Mouse (Mus musculus) kidney, adult 8-10 months (tissue): ENCODE measurements around the gene Mknk2.

ENCODE experiments used
- DNase-seq, 2 experiments: peaks; one replicate each; pipeline ENCODE4 v3.0.0; 2022

Gene Mknk2

GRCm38 (mm10) chr10:80677942-80678436 lies at the start of gene Mknk2:
Gene Mknk2, minus strand, starts transcription at chr10:80678112.
- DNase-seq = peak; percentile 96 to 98

- no peak for DNase-seq
Observed at GRCm38 (mm10) chr10:80717281-80717680, 39.4 kb upstream of the Mknk2 start.

GRCm38 (mm10) chr10:80710834-80711233 lies 32.9 kb upstream of the Mknk2 start:
- DNase-seq = no peak

DNA sequence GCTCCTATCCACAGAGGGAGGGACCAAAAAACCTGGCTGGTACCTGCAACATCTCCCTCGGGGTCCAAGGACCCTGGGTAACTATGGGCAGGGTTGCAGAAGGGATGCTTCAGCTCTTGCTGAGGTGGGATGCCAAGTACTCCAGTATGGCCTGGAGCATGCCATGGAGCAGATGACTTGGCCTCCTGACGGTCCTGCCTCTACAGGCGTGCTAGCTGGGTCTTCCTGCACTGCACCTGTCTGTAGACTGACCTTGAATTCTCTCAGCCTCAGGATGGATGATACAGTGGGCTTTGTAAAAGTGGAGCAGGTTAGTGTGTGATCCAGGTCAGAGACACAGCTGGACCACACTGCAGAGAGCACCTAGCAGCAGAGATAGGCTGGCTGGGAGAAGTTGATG lies 27.6 kb upstream of the Mknk2 start:
- no peak for DNase-seq

DNA sequence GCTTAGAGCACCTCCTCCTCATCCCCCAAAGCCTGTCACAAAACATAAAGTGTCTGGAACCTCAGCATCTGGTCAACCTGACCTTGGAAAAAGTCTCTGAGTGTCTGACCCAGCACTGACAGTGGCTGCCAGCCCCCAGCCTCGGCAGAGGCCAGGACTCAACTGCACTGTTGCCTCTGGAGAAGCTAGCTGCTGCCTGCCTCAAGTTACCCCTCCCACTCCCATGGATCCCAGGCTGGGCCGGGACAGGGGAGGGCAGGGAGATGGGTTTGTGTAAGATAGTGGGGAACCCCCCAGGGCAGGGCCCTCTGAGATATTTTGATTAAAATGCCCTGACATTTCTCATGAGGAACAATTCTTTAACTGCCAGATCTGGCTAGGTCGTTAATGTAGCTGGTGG lies 27.1 kb upstream of the Mknk2 start:
- DNase-seq = no peak

DNA sequence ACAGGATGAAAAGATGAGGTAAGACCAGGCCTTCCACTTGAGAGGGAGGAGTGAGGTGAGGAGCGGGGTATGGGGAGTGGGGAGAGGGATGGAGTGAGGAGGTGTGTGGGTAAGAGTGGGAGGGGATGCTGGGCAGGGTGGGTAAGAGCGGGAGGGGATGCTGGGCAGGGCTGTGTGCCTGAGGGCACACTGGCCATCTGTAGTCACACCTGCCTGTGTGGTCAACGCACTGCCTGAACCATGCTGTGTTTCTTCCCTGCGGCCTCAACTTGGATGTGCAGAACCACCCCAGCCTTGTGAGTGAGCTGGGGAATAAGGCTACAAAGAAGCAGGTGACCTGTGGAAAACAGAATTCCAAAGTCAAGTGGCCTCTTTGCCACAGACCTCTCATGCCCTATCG lies 26.5 kb upstream of the Mknk2 start:
- DNase-seq = no peak

- no peak for DNase-seq
Observed at GRCm38 (mm10) chr10:80703643-80704042, 25.7 kb upstream of the Mknk2 start.

GRCm38 (mm10) chr10:80702536-80703390 lies 24.9 kb upstream of the Mknk2 start:
- DNase-seq = peak; percentile 97

DNA sequence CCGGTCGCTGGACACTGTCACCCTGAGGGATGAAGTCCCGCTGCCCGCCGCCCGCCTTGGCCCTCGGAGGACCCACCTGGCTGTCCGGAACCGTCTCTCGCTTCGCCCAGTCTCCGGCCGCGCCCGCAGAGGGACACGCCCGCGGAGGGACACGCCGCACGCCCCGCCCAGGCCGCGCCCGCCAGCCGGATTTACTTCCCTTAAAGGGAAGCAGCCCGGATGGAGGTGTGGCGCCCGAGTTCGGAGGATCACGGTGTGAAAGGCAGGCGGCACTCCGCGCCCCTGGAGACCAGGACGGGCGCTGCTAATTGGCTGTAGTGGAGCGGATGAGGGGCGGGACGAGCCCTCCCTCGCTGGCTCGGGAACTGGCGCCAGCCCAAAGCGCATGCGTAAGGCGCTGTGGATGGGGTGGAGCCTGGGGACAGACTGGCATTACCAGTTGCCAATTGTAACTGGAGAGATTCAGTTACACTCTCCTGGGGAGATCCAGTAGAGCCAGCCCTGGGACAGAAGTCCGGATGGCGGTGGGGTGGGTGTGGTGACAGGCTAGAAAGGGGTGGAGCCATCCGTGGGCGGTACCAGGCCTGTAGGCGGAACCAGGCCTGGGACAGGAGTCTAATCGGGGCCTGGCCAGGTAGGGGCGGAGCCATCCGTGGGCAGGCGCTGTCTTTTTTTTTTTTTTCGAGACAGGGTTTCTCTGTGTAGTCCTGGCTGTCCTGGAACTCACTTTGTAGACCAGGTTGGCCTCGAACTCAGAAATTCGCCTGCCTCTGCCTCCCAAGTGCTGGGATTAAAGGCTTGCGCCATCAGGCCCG lies 24.0 kb upstream of the Mknk2 start, which contains the start of the genes Mob3a and Izumo4:
Mob3a (minus strand) TSS at position 257 of the 815 bp plus-strand sequence.
Izumo4 (plus strand) TSS at position 464 of the 815 bp plus-strand sequence.
- peak; percentile 99 to 100 for DNase-seq

DNA sequence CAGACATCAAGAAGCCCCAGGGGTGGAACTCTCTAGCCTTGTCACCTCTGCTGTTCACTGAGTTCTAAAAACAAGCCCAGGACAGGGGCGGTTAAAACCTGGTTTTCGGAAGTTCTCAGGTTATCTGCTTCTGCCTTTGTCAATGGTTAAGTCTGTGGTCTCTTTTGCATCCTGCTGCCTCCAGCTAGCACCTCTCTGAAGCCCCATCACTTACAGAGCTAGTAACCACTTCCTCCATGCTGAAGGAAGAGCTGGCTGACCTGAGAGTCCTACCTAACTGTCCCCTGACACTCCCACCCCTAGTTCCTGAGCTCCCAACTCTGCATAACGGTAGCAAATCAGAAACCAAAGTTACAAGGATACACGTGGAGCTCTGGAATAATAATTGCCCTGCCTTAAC lies 22.8 kb upstream of the Mknk2 start:
- no peak for DNase-seq

DNA sequence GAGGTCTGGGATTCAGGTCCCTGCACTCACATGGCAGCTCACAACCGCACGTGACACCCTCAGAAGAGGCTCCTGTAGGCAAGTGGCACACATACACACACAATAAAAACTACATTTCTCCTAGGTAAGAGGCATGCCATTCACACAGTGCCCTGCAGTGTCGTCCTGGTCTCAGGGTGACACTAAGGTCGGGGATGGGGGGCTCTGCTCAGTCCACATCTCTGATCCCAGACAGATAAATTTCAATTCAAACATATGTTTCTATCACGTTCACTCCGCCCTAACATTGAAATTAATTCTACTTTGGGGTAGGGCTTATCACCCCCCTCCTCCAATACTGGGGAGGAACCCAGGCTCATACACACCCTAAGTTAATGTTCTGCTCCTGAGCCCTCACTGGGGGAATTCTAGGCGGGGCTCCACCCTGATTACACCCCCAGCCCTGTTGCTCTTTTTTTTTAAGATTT lies 22.2 kb upstream of the Mknk2 start:
- no peak for DNase-seq

GRCm38 (mm10) chr10:80698605-80699004 lies 20.7 kb upstream of the Mknk2 start:
- no peak for DNase-seq

- DNase-seq = no peak
Observed at GRCm38 (mm10) chr10:80697812-80698211, 19.9 kb upstream of the Mknk2 start.

DNA sequence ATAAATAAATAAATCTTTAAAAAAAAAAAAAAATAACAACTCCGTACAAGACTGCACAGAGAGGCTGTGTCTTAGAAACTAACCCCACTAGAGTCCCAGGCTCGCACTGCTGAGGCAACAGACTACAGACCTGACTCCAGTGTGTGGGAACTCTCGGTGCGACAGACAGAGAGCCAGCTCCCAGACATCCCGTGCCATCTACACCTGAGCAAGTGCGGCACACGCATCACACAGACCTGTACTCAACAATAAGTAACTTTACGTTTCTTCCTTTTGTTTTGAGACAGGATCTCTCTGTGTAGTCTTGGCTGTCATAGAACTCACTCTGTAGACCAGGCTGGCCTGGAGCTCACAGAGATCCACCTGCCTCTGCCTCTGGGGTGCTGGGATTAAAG lies 19.5 kb upstream of the Mknk2 start:
- DNase-seq = no peak

GRCm38 (mm10) chr10:80696502-80697392 lies 18.8 kb upstream of the Mknk2 start:
- DNase-seq = no peak

- no peak for DNase-seq
Observed at GRCm38 (mm10) chr10:80695801-80696501, 18.0 kb upstream of the Mknk2 start.

- DNase-seq = peak in 1 of 2 experiments; percentile 53
Observed at GRCm38 (mm10) chr10:80695186-80695585, 17.3 kb upstream of the Mknk2 start.

DNA sequence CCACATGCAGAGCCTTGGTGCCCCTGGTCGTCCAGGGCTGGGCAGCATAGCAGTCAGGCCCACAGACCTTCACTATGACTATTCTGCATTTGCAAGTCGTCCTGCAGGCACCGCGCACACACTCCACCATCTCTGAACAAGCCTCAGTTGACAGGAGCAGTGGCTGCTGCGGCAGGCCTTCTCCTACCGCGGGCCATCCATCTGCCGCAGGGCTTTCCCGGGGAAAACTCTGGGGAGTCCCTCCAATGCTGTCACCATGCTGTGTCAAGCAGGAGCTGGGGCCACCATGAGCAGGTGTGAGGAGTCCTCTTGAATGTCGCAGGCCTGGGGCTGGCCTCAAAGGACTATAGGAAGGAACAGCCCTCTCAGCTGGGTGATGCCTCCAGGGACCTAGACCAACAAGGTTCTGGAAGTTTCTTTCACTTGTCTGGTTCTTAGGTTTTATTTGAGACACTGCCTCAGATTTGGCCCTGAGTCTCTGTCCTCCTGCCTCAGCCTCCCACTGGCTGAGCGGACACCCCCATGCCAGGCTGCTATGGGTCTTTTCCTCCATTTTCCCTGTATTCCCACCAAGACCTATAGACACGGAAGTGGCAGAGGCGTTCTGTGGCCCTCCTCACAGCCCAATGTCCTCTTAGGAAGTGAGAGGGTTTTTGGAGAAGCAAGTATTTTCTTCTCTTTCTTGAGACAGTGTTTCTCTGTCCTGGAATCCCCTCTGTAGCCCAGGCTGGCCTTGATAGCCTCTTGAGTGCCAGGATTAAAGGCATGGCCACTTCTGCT lies 16.4 kb upstream of the Mknk2 start:
- DNase-seq = no peak

DNA sequence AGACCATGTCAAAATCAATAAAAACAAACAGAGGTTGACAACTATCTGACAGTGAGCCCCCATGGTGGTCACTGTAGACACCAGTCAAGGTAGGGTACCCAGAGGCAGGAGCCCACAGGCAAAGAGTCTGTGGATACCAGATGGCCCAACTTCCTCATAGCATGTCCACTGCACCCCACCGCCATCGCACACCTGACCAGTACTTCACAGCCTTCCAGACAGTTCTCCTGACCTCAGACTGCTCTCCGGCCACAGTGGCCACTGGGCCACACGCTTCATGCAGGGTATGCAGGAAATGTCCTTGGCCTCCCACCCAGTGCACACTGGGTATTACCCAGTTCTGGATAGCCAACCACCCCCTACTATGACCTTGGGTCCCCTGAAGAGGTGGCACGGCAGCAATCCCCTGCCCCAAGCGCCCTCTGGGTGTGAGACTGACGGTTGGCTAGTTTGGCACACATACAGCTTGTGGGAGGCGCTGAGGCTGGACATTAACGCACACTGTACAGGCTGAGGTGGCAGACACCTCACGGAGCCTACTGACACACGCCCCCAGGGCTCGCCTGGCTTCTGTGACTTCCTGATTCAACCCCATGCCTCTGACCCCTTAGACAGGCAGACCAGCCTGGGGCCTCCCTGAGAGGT lies 15.6 kb upstream of the Mknk2 start:
- DNase-seq = no peak
